Mouse (Mus musculus) forebrain, postnatal 0 days (tissue): Measurements from ENCODE around the gene Kmo. TPM values are rescaled to one million over a fixed set of nuclear protein-coding genes. Genes with fewer than 3 reads are reported as not detected.

ENCODE experiments used
- ATAC-seq: fragments of 200-750 bp; cut with Nextera tagmentation; 2 replicates; pipeline ENCODE4 v1.8.0; 2017; ENCODE audit warnings: mild to moderate bottlenecking, moderate library complexity
- DNase-seq: peaks from one replicate; pipeline ENCODE4 v3.0.0-alpha.2; 2015
- H3K27ac ChIP-seq: fragments of 300-500 bp; sonication (generic); 2 replicates; pipeline ENCODE4 v1.5.1; 2014; ENCODE audit warnings: low read depth, mild to moderate bottlenecking, antibody characterized with exemption, low read length, moderate library complexity, mixed read lengths
- H3K27me3 ChIP-seq: fragments of 300-500 bp; sonication (generic); 2 replicates; pipeline ENCODE4 v1.6.1; 2014; ENCODE audit warnings: mild to moderate bottlenecking, low read length, mixed read lengths; ENCODE audit not compliant: insufficient read depth
- H3K36me3 ChIP-seq: fragments of 300-500 bp; sonication (generic); 2 replicates; pipeline ENCODE4 v1.6.1; 2014; ENCODE audit warnings: mild to moderate bottlenecking, moderate library complexity; ENCODE audit not compliant: insufficient read depth
- H3K4me1 ChIP-seq: fragments of 300-500 bp; sonication (generic); 2 replicates; pipeline ENCODE4 v1.6.1; 2014; ENCODE audit warnings: antibody characterized with exemption; ENCODE audit not compliant: insufficient read depth
- H3K4me2 ChIP-seq: fragments of 300-500 bp; sonication (generic); 2 replicates; pipeline ENCODE4 v1.6.1; 2014; ENCODE audit warnings: low read depth, mild to moderate bottlenecking, moderate library complexity
- H3K4me3 ChIP-seq: fragments of 300-500 bp; sonication (generic); 2 replicates; pipeline ENCODE4 v1.5.1; 2014; ENCODE audit warnings: low read depth, low read length, mixed read lengths
- H3K9ac ChIP-seq: fragments of 300-500 bp; sonication (generic); 2 replicates; pipeline ENCODE4 v1.6.1; 2014; ENCODE audit warnings: mild to moderate bottlenecking
- H3K9me3 ChIP-seq: fragments of 300-500 bp; sonication (generic); 2 replicates; pipeline ENCODE4 v1.6.1; 2016; ENCODE audit warnings: low read length
- CTCF ChIP-seq: sonication (generic); IDR thresholded peaks from 2 replicates; pipeline ENCODE4 v1.5.1; 2016; ENCODE audit warnings: antibody characterized with exemption, control low read depth, low read depth
- WGBS: fragments of 180-500 bp; shearing (Covaris S2); extraction: QIAGEN DNeasy Blood & Tissue Kit; methylation state at CpG from one replicate; pipeline ENCODE4 v1.1.7; 2014; 5-methylcytosine and 5-hydroxymethylcytosine counted together
- polyA plus RNA-seq: library from polyadenylated mRNA; unstranded; fragments of >200 nt; fragmentation: Nextera tagmentation; extraction: Ambion mirVana; gene quantifications from 2 replicates; pipeline ENCODE4 v1.2.1, GENCODE M21; 2015
- total RNA-seq: library from RNA; depleted of rRNA; stranded (reverse); fragments of >200 nt; gene quantifications from 2 replicates; pipeline ENCODE4 v1.2.3, GENCODE M21; 2014; rRNA removed

Gene Kmo
- not detected in 2 replicates for total RNA-seq
- not detected in 2 replicates for polyA plus RNA-seq

GRCm38 (mm10) chr1:175619814-175620431 lies at the start of gene Kmo:
Kmo (plus strand) TSS chr1:175620381.
- peaks cover 3% of the 10 kb centered on the region; the same call in 1 of the 2 replicates for H3K4me1 ChIP-seq
- H3K27me3 ChIP-seq, result no peaks in the 10 kb centered on the region
- ATAC-seq (no peak), DNase-seq (no peak)
- no peak within 1 kb of the TSS for H3K27ac ChIP-seq
- H3K4me3 ChIP-seq, result no peak within 1 kb of the TSS
- H3K4me2 ChIP-seq, result no peak within 1 kb of the TSS
- 93% methylated on average over 13 of the region's 13 CpGs for WGBS
- no peaks in the 10 kb centered on the region for H3K9me3 ChIP-seq
- H3K9ac ChIP-seq, result no peak within 1 kb of the TSS
- TF ChIP-seq CTCF, result no peak
- H3K36me3 ChIP-seq, result peaks cover 19% of the 10 kb centered on the region

GRCm38 (mm10) chr1:175574129-175574528 lies 46.1 kb upstream of the Kmo start:
- ATAC-seq, result peak; percentile 23; the same call in 1 of the 2 replicates
- Histone ChIP-seq H3K27ac (no peak overlapping the region), H3K36me3 (no peaks in the 10 kb centered on the region), H3K4me1 (no peaks in the 10 kb centered on the region), H3K9me3 (no peaks in the 10 kb centered on the region), H3K4me3 (no peak overlapping the region), H3K4me2 (no peak overlapping the region), H3K27me3 (no peaks in the 10 kb centered on the region), H3K9ac (no peak overlapping the region)
- whole genome bisulfite sequencing, result 86% methylated on average over 2 of the region's 2 CpGs
- no peak for TF ChIP-seq CTCF
- no peak for DNase-seq

- H3K4me3 ChIP-seq, result no peak overlapping the region
- H3K27ac ChIP-seq, result no peak overlapping the region
- no peak for TF ChIP-seq CTCF
- no peak overlapping the region for H3K9ac ChIP-seq
- H3K36me3 ChIP-seq, result no peaks in the 10 kb centered on the region
- no peaks in the 10 kb centered on the region for H3K9me3 ChIP-seq
- no peak overlapping the region for H3K4me2 ChIP-seq
- 86% methylated on average over 2 of the region's 2 CpGs for WGBS
- no peaks in the 10 kb centered on the region for H3K27me3 ChIP-seq
- ATAC-seq, result no peak
- no peak for DNase-seq
- H3K4me1 ChIP-seq, result no peaks in the 10 kb centered on the region
These were observed 41.6 kb upstream of the Kmo start for GRCm38 (mm10) chr1:175578425-175579096.

GRCm38 (mm10) chr1:175579598-175580235 lies 40.5 kb upstream of the Kmo start:
- no peaks in the 10 kb centered on the region for H3K4me1 ChIP-seq
- H3K4me3 ChIP-seq, result no peak overlapping the region
- DNase-seq, result peak; percentile 17
- H3K9me3 ChIP-seq, result no peaks in the 10 kb centered on the region
- H3K27ac ChIP-seq, result no peak overlapping the region
- no peak overlapping the region for H3K4me2 ChIP-seq
- 48% methylated on average over 9 of the region's 9 CpGs for WGBS
- H3K9ac ChIP-seq, result no peak overlapping the region
- TF ChIP-seq CTCF, result no peak
- H3K36me3 ChIP-seq, result no peaks in the 10 kb centered on the region
- no peaks in the 10 kb centered on the region for H3K27me3 ChIP-seq
- peak; percentile 87 for ATAC-seq

GRCm38 (mm10) chr1:175580346-175580745 lies 39.8 kb upstream of the Kmo start:
- no peak overlapping the region for H3K27ac ChIP-seq
- H3K27me3 ChIP-seq, result no peaks in the 10 kb centered on the region
- H3K9ac ChIP-seq, result no peak overlapping the region
- no peak for DNase-seq
- H3K9me3 ChIP-seq, result no peaks in the 10 kb centered on the region
- 78% methylated on average over 7 of the region's 7 CpGs for WGBS
- ATAC-seq, result no peak
- H3K36me3 ChIP-seq, result no peaks in the 10 kb centered on the region
- no peak overlapping the region for H3K4me3 ChIP-seq
- no peaks in the 10 kb centered on the region for H3K4me1 ChIP-seq
- no peak overlapping the region for H3K4me2 ChIP-seq
- TF ChIP-seq CTCF, result no peak

GRCm38 (mm10) chr1:175582799-175583198 lies 37.4 kb upstream of the Kmo start:
- Histone ChIP-seq H3K9ac (no peak overlapping the region), H3K36me3 (no peaks in the 10 kb centered on the region), H3K27ac (no peak overlapping the region), H3K4me2 (no peak overlapping the region), H3K4me3 (no peak overlapping the region), H3K4me1 (no peaks in the 10 kb centered on the region), H3K27me3 (no peaks in the 10 kb centered on the region), H3K9me3 (no peaks in the 10 kb centered on the region)
- WGBS, result 87% methylated on average over 4 of the region's 4 CpGs
- ATAC-seq (no peak), DNase-seq (no peak)
- peak; percentile 42 for TF ChIP-seq CTCF

- WGBS, result 72% methylated on average over 2 of the region's 2 CpGs
- H3K4me3 ChIP-seq, result no peak overlapping the region
- H3K4me2 ChIP-seq, result no peak overlapping the region
- ATAC-seq (no peak), DNase-seq (no peak)
- no peak for TF ChIP-seq CTCF
- no peaks in the 10 kb centered on the region for H3K9me3 ChIP-seq
- no peaks in the 10 kb centered on the region for H3K27me3 ChIP-seq
- no peaks in the 10 kb centered on the region for H3K36me3 ChIP-seq
- no peak overlapping the region for H3K9ac ChIP-seq
- no peaks in the 10 kb centered on the region for H3K4me1 ChIP-seq
- no peak overlapping the region for H3K27ac ChIP-seq
These were observed 34.9 kb upstream of the Kmo start for GRCm38 (mm10) chr1:175585267-175585666.
